Mouse (Mus musculus) megakaryocyte, embryonic 14.5 days (primary cell): ENCODE results near the gene Uri1. TPM values are rescaled to one million over a fixed set of nuclear protein-coding genes. Genes with fewer than 3 reads are reported as not detected.
A peak's percentile ranks its signal among the peaks of the same experiment; 100 is the strongest.

ENCODE experiments used
- H3K27me3 ChIP-seq: replicated peaks from 2 replicates; pipeline ENCODE3; 2012; ENCODE audit warnings: inconsistent platforms
- H3K36me3 ChIP-seq: replicated peaks from 2 replicates; pipeline ENCODE3; 2012; ENCODE audit warnings: low read length, inconsistent platforms, mixed read lengths
- H3K4me1 ChIP-seq: 2 replicates; pipeline ENCODE4 v1.6.1; 2012; ENCODE audit warnings: inconsistent platforms
- H3K4me3 ChIP-seq: replicated peaks from 2 replicates; pipeline ENCODE3; 2012; ENCODE audit warnings: moderate library complexity, mild to moderate bottlenecking, inconsistent platforms
- H3K9me3 ChIP-seq: 2 replicates; pipeline ENCODE4 v1.6.1; 2012; ENCODE audit warnings: inconsistent platforms
- FLI1 ChIP-seq: IDR thresholded peaks from 2 replicates; pipeline ENCODE4 v1.6.1; 2012; ENCODE audit warnings: low read length, inconsistent platforms, mixed read lengths
- GATA1 ChIP-seq: IDR thresholded peaks from 3 replicates; pipeline ENCODE4 v1.6.1; 2012; ENCODE audit warnings: mixed read lengths, low read length, inconsistent platforms, borderline replicate concordance
- polyA plus RNA-seq: library from polyadenylated mRNA; stranded (reverse); fragments of >175 nt; gene quantifications from 2 replicates; pipeline ENCODE4 v1.2.3, GENCODE M21; 2012; ENCODE audit warnings: low replicate concordance; ENCODE audit not compliant: insufficient read depth

Gene Uri1
- polyA plus RNA-seq, 1 experiment: 5.6 TPM

GRCm38 (mm10) chr7:38041244-38041643 is 17.9 kb upstream of the Uri1 start:
- TF ChIP-seq GATA1: no peak
- TF ChIP-seq FLI1: no peak
- H3K4me3 ChIP-seq: no peak overlapping the region
- peaks cover 5% of the 10 kb centered on the region for H3K27me3 ChIP-seq
- H3K36me3 ChIP-seq: no peaks in the 10 kb centered on the region
- H3K4me1 ChIP-seq: no peaks in the 10 kb centered on the region
- no peaks in the 10 kb centered on the region for H3K9me3 ChIP-seq

- no peaks in the 10 kb centered on the region for H3K9me3 ChIP-seq
- TF ChIP-seq GATA1 (no peak), FLI1 (no peak)
- H3K4me1 ChIP-seq: no peaks in the 10 kb centered on the region
- H3K27me3 ChIP-seq: peaks cover 8% of the 10 kb centered on the region
- H3K36me3 ChIP-seq: no peaks in the 10 kb centered on the region
- no peak overlapping the region for H3K4me3 ChIP-seq
Measured at GRCm38 (mm10) chr7:38037586-38037985, 14.2 kb upstream of the Uri1 start.

- TF ChIP-seq GATA1 (no peak), FLI1 (no peak)
- Histone ChIP-seq H3K9me3 (no peaks in the 10 kb centered on the region), H3K36me3 (no peaks in the 10 kb centered on the region), H3K4me1 (no peaks in the 10 kb centered on the region), H3K27me3 (peaks cover 8% of the 10 kb centered on the region), H3K4me3 (no peak overlapping the region)
Measured at GRCm38 (mm10) chr7:38031183-38031582, 7.8 kb upstream of the Uri1 start.

GRCm38 (mm10) chr7:38030606-38031005 is 7.3 kb upstream of the Uri1 start:
- H3K27me3 ChIP-seq: peaks cover 6% of the 10 kb centered on the region
- no peaks in the 10 kb centered on the region for H3K36me3 ChIP-seq
- H3K9me3 ChIP-seq: no peaks in the 10 kb centered on the region
- no peaks in the 10 kb centered on the region for H3K4me1 ChIP-seq
- no peak overlapping the region for H3K4me3 ChIP-seq
- no peak for TF ChIP-seq GATA1
- TF ChIP-seq FLI1: no peak

- Histone ChIP-seq H3K9me3 (no peaks in the 10 kb centered on the region), H3K36me3 (no peaks in the 10 kb centered on the region), H3K4me3 (no peak overlapping the region), H3K27me3 (peaks cover 3% of the 10 kb centered on the region), H3K4me1 (no peaks in the 10 kb centered on the region)
- TF ChIP-seq FLI1 (no peak), GATA1 (no peak)
Measured at GRCm38 (mm10) chr7:38029986-38030385, 6.6 kb upstream of the Uri1 start.

GRCm38 (mm10) chr7:38029083-38029482 is 5.7 kb upstream of the Uri1 start:
- Histone ChIP-seq H3K27me3 (peaks cover 5% of the 10 kb centered on the region), H3K4me1 (no peaks in the 10 kb centered on the region), H3K36me3 (no peaks in the 10 kb centered on the region), H3K9me3 (no peaks in the 10 kb centered on the region), H3K4me3 (no peak overlapping the region)
- no peak for TF ChIP-seq FLI1
- TF ChIP-seq GATA1: no peak

- Histone ChIP-seq H3K4me3 (no peak overlapping the region), H3K36me3 (no peaks in the 10 kb centered on the region), H3K9me3 (no peaks in the 10 kb centered on the region), H3K4me1 (no peaks in the 10 kb centered on the region), H3K27me3 (peaks cover 9% of the 10 kb centered on the region)
- TF ChIP-seq FLI1: no peak
- TF ChIP-seq GATA1: no peak
Measured at GRCm38 (mm10) chr7:38027940-38028600, 4.7 kb upstream of the Uri1 start.

- no peak for TF ChIP-seq FLI1
- no peak for TF ChIP-seq GATA1
- H3K9me3 ChIP-seq: no peaks in the 10 kb centered on the region
Measured at GRCm38 (mm10) chr7:38024839-38025238, 1.5 kb upstream of the Uri1 start.

GRCm38 (mm10) chr7:38019770-38020169 is 3.6 kb downstream of the Uri1 start:
- Histone ChIP-seq H3K36me3 (no peaks in the 10 kb centered on the region), H3K4me3 (peak overlapping the region; percentile 95), H3K27me3 (peaks cover 6% of the 10 kb centered on the region), H3K9me3 (no peaks in the 10 kb centered on the region), H3K4me1 (peaks cover 25% of the 10 kb centered on the region)
- no peak for TF ChIP-seq FLI1
- TF ChIP-seq GATA1: no peak

More at GRCm38 (mm10) chr7:38024839-38025238, 1.5 kb upstream of the Uri1 start:
- Histone ChIP-seq H3K27me3 (peaks cover 6% of the 10 kb centered on the region), H3K36me3 (no peaks in the 10 kb centered on the region), H3K4me3 (no peak overlapping the region), H3K4me1 (peaks cover 4% of the 10 kb centered on the region)

- no peaks in the 10 kb centered on the region for H3K36me3 ChIP-seq
- no peaks in the 10 kb centered on the region for H3K9me3 ChIP-seq
- H3K4me1 ChIP-seq: peaks cover 29% of the 10 kb centered on the region
- peak overlapping the region; percentile 95 for H3K4me3 ChIP-seq
- TF ChIP-seq GATA1 (no peak), FLI1 (no peak)
- H3K27me3 ChIP-seq: peaks cover 6% of the 10 kb centered on the region
Measured at GRCm38 (mm10) chr7:38019369-38019749, 4.0 kb downstream of the Uri1 start.
